Mouse (Mus musculus): ENCODE measurements around the gene Gabrg1. TPM values are rescaled to one million over a fixed set of nuclear protein-coding genes. Genes with fewer than 3 reads are reported as not detected.

Gabrg1 gene
- not detected for total RNA-seq (2018; cell fraction: chromatin; rRNA removed)
- total RNA-seq (2018; cell fraction: cytosol; rRNA removed) = not detected
- total RNA-seq (2018; cell fraction: nucleus; rRNA removed) = not detected
- polyA plus RNA-seq (2018) = not detected in 3 replicates

GRCm38 (mm10) chr5:70842192-70843095 lies at the start of gene Gabrg1:
Gabrg1 (minus strand) TSS chr5:70842617.
- no peaks in the 10 kb centered on the region for H3K36me3 ChIP-seq (ENCODE audit: inconsistent target)
- no peaks in the 10 kb centered on the region for H3K79me2 ChIP-seq (ENCODE audit: inconsistent target)
- no peak within 1 kb of the TSS for H3K27ac ChIP-seq
- H3K4me3 ChIP-seq (ENCODE audit: inconsistent target) = no peak within 1 kb of the TSS
- WGBS (ENCODE audit: missing documents) = 13% methylated on average over 19 of the region's 19 CpGs

DNA sequence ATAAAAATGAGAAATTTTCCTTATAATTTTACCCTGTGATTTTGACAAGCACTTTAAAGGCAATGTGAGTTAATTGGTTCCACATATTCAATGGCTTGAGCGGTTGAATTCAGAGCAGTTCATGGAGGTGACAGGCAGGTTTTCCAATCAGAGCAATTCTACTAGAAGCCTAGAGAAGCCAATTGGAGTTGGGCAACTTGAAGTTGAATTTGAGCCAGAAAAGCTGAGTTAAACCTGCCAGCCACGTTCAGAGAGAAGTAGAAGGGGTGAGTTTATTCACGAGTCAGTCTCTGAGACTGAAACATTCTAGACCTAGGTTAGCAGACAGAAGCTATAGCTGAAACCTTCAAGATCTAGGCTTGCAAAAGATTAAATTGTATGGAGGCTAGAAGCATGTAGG lies 41.6 kb upstream of the Gabrg1 start:
- Histone ChIP-seq H3K79me2 (ENCODE audit: inconsistent target) (no peaks in the 10 kb centered on the region), H3K36me3 (ENCODE audit: inconsistent target) (no peaks in the 10 kb centered on the region), H3K4me3 (ENCODE audit: inconsistent target) (no peak overlapping the region), H3K27ac (no peak overlapping the region)
- WGBS (ENCODE audit: missing documents) = 55% methylated on average over 3 of the region's 3 CpGs

- H3K79me2 ChIP-seq (ENCODE audit: inconsistent target) = no peaks in the 10 kb centered on the region
- no peak overlapping the region for H3K27ac ChIP-seq
- H3K4me3 ChIP-seq (ENCODE audit: inconsistent target) = no peak overlapping the region
- no peaks in the 10 kb centered on the region for H3K36me3 ChIP-seq (ENCODE audit: inconsistent target)
- WGBS (ENCODE audit: missing documents) = 94% methylated on average over 1 of the region's 1 CpGs
Measured at GRCm38 (mm10) chr5:70870081-70870480, 27.7 kb upstream of the Gabrg1 start.

GRCm38 (mm10) chr5:70843096-70843734 lies 798 bp upstream of the Gabrg1 start:
- WGBS (ENCODE audit: missing documents) = 21% methylated on average over 11 of the region's 11 CpGs
- no peaks in the 10 kb centered on the region for H3K79me2 ChIP-seq (ENCODE audit: inconsistent target)
- no peak overlapping the region for H3K4me3 ChIP-seq (ENCODE audit: inconsistent target)
- H3K36me3 ChIP-seq (ENCODE audit: inconsistent target) = no peaks in the 10 kb centered on the region
- H3K27ac ChIP-seq = no peak overlapping the region

- Histone ChIP-seq H3K27ac (no peak overlapping the region), H3K79me2 (ENCODE audit: inconsistent target) (no peaks in the 10 kb centered on the region), H3K36me3 (ENCODE audit: inconsistent target) (no peaks in the 10 kb centered on the region), H3K4me3 (ENCODE audit: inconsistent target) (no peak overlapping the region)
- WGBS (ENCODE audit: missing documents) = 63% methylated on average over 2 of the region's 2 CpGs
Measured at GRCm38 (mm10) chr5:70818681-70819080, 23.7 kb downstream of the Gabrg1 start.

DNA sequence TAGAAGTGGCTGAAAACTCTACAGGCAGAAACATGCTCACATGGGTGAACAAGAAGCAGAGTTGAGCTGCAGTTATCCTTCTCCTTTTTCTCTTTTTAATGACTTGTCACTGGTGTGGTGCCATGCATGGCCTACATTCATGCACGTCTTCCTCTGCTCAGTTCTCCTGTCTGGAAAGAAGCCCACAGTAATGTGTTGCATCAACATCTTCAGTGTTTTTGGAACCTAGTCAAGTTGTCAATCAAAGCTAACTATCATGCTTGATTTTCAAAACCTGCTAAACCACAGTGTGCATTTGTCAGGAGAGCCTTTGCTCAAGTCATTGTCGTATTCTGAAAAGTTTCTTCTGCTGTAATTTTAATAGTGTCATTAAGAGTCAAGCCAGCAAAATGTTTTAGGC lies 106.3 kb downstream of the Gabrg1 start:
- Histone ChIP-seq H3K36me3 (ENCODE audit: inconsistent target) (no peaks in the 10 kb centered on the region), H3K4me3 (ENCODE audit: inconsistent target) (no peak overlapping the region), H3K79me2 (ENCODE audit: inconsistent target) (no peaks in the 10 kb centered on the region), H3K27ac (no peak overlapping the region)
- 67% methylated on average over 2 of the region's 2 CpGs for WGBS (ENCODE audit: missing documents)

DNA sequence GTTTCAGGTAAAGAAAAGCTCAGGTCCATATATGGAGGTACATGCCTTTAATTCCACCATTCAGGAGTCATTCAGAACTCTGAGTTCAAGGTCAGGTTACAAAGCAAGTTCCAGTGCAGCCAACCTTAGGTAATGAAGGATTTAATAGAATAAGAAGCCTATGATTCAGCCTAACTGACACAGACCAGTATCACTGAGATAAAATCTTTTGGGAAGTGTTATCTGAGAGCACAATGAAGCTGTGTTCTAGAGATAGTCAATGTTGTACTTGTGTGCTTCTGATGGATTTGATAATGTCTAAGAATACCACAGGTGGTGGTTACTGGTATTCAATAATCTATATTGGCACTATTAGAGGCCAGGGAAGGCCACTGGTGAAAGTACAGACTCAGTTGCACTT lies 138.1 kb downstream of the Gabrg1 start:
- Histone ChIP-seq H3K27ac (no peak overlapping the region), H3K4me3 (ENCODE audit: inconsistent target) (no peak overlapping the region), H3K79me2 (ENCODE audit: inconsistent target) (no peaks in the 10 kb centered on the region), H3K36me3 (ENCODE audit: inconsistent target) (no peaks in the 10 kb centered on the region)
